Mouse (Mus musculus): ENCODE data around the gene Ndufaf8. TPM values are rescaled to one million over a fixed set of nuclear protein-coding genes. Genes with fewer than 3 reads are reported as not detected.

Gene Ndufaf8
- total and polyA plus RNA-seq, 3 experiments = 10.4 to 60.0 (median 15.1) TPM

DNA sequence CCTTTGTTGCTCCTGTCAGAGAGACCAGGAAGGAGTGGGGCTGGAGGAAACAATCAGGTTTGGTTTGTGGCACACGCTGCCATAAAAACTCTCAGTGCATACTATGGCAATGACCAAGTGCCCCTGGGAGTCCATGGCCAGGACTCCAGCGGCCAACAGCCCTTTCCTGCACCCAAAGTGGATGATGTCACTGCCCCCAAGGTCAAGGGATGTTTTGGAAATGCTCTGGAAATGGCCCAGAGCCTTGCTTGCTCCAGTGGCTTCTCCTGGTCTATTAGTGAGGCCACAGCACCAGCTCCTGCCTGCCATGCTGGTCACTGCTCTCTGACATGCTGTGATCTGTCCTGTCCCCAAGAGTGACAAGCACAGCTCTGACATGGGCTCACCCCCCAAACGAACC, 22.5 kb upstream of the Ndufaf8 start:
- Histone ChIP-seq H3K4me1 (ENCODE audit: insufficient read depth, low read depth, low read length) (no peaks in the 10 kb centered on the region), H3K9me3 (replicated peaks) (peaks cover 3% of the 10 kb centered on the region; the same call in 1 of the 2 replicates), H3K36me3 (replicated peaks) (peaks cover 95% of the 10 kb centered on the region), H3K27me3 (ENCODE audit: insufficient read depth, low read length) (no peaks in the 10 kb centered on the region), H3K4me3 (ENCODE audit: low read depth, low read length) (no peak overlapping the region)
- no peak for TF ChIP-seq POLR2AphosphoS5 (IDR thresholded peaks at IDR 0.05; ENCODE audit: insufficient replicate concordance, low read depth, low read length)
- TF ChIP-seq GATA1 (IDR thresholded peaks at IDR 0.05; ENCODE audit: borderline replicate concordance, low read length) = no peak
- no peak for TF ChIP-seq GATA2 (IDR thresholded peaks at IDR 0.05; ENCODE audit: borderline replicate concordance, low read depth, low read length)
- TF ChIP-seq TAL1 (conservative IDR thresholded peaks at IDR 0.05; ENCODE audit: low read depth, low read length) = no peak
- no peak for TF ChIP-seq CTCF (IDR thresholded peaks at IDR 0.05; ENCODE audit: low read depth, low read length)
- DNase-seq (ENCODE audit: low spot score) = no peak
- no peak for ATAC-seq (ENCODE audit: extremely low read depth, insufficient number of reproducible peaks, low FRiP score, poor library complexity, severe bottlenecking)

DNA sequence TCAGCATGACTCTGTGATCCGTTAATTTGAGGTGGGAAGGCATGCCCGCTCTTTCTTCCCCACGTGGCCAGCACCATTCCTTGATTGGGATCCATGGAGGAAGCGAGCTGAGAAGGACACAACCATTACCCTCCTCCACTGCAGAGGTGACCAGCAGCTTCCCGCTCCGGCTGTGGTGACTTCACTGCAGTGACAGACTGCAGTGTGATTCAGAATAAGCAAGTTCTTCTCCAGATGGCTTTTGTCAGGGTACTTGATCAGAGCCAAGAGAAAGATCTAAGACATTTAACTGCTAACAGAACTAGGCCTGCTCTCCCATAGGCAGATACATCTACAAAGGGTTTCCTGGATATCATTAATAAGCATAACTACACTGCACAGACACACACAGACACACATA, 18.4 kb upstream of the Ndufaf8 start:
- Histone ChIP-seq H3K9me3 (replicated peaks) (peaks cover 3% of the 10 kb centered on the region; the same call in 1 of the 2 replicates), H3K4me1 (ENCODE audit: insufficient read depth, low read depth, low read length) (peaks cover 4% of the 10 kb centered on the region), H3K36me3 (replicated peaks) (peaks cover 86% of the 10 kb centered on the region), H3K27me3 (ENCODE audit: insufficient read depth, low read length) (no peaks in the 10 kb centered on the region), H3K4me3 (ENCODE audit: low read depth, low read length) (no peak overlapping the region)
- TF ChIP-seq TAL1 (conservative IDR thresholded peaks at IDR 0.05; ENCODE audit: low read depth, low read length) (no peak), GATA2 (IDR thresholded peaks at IDR 0.05; ENCODE audit: borderline replicate concordance, low read depth, low read length) (no peak)
- no peak for ATAC-seq (ENCODE audit: extremely low read depth, insufficient number of reproducible peaks, low FRiP score, poor library complexity, severe bottlenecking)
- no peak for DNase-seq (ENCODE audit: low spot score)

GRCm38 (mm10) chr11:120085891-120086627, 12.7 kb upstream of the Ndufaf8 start:
- Histone ChIP-seq H3K4me3 (ENCODE audit: low read depth, low read length) (peak overlapping the region; percentile 94), H3K36me3 (replicated peaks) (peaks cover 47% of the 10 kb centered on the region), H3K9me3 (replicated peaks) (no peaks in the 10 kb centered on the region), H3K4me1 (ENCODE audit: insufficient read depth, low read depth, low read length) (peaks cover 29% of the 10 kb centered on the region), H3K27me3 (ENCODE audit: insufficient read depth, low read length) (no peaks in the 10 kb centered on the region)
- no peak for TF ChIP-seq POLR2AphosphoS5 (IDR thresholded peaks at IDR 0.05; ENCODE audit: insufficient replicate concordance, low read depth, low read length)
- no peak for TF ChIP-seq CTCF (IDR thresholded peaks at IDR 0.05; ENCODE audit: low read depth, low read length)
- TF ChIP-seq TAL1 (conservative IDR thresholded peaks at IDR 0.05; ENCODE audit: low read depth, low read length) = no peak
- TF ChIP-seq GATA1 (IDR thresholded peaks at IDR 0.05; ENCODE audit: borderline replicate concordance, low read length) = no peak
- TF ChIP-seq GATA2 (IDR thresholded peaks at IDR 0.05; ENCODE audit: borderline replicate concordance, low read depth, low read length) = no peak
- peak; percentile 63 for DNase-seq (ENCODE audit: low spot score)
- ATAC-seq (ENCODE audit: extremely low read depth, insufficient number of reproducible peaks, low FRiP score, poor library complexity, severe bottlenecking) = no peak

DNA sequence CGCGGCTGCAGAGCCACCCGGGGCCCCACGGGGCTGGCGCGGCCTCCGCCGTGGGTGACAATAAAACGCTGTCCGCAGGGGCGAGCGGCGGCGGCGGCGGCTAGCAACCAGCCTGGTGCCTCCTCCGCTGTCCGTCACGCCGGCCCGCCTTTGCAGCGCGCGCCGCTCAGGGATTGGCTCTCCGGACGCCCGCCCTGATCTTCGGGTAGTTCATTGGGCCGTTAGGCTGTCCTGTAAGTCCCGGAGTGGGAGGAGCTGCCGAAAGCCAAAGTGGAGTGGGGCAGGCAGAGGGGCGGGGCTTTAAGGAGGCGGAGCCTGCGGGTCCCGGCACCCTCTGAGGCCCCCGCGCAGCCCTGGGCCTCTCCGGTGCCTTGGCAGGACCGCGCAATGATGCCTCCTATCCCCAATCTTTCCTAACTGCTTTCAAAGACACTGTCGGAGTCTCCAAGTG, 12.0 kb upstream of the Ndufaf8 start, which contains the start of gene Cep131:
TSS of gene Cep131 (minus strand) at position 126 of the 451 bp plus-strand sequence.
- TF ChIP-seq POLR2AphosphoS5 (IDR thresholded peaks at IDR 0.05; ENCODE audit: insufficient replicate concordance, low read depth, low read length) = no peak
- no peak for TF ChIP-seq GATA2 (IDR thresholded peaks at IDR 0.05; ENCODE audit: borderline replicate concordance, low read depth, low read length)
- TF ChIP-seq GATA1 (IDR thresholded peaks at IDR 0.05; ENCODE audit: borderline replicate concordance, low read length) = no peak
- TF ChIP-seq TAL1 (conservative IDR thresholded peaks at IDR 0.05; ENCODE audit: low read depth, low read length) = no peak
- no peak for TF ChIP-seq CTCF (IDR thresholded peaks at IDR 0.05; ENCODE audit: low read depth, low read length)
- H3K36me3 ChIP-seq (replicated peaks) = peaks cover 47% of the 10 kb centered on the region
- ATAC-seq (ENCODE audit: extremely low read depth, insufficient number of reproducible peaks, low FRiP score, poor library complexity, severe bottlenecking) (peak; percentile 99), DNase-seq (ENCODE audit: low spot score) (peak; percentile 100)
- H3K4me1 ChIP-seq (ENCODE audit: insufficient read depth, low read depth, low read length) = peaks cover 29% of the 10 kb centered on the region
- peak within 1 kb of the TSS; percentile 94 for H3K4me3 ChIP-seq (ENCODE audit: low read depth, low read length)
- no peaks in the 10 kb centered on the region for H3K27me3 ChIP-seq (ENCODE audit: insufficient read depth, low read length)
- H3K9me3 ChIP-seq (replicated peaks) = no peaks in the 10 kb centered on the region

GRCm38 (mm10) chr11:120090661-120091060, 8.1 kb upstream of the Ndufaf8 start:
- DNase-seq (ENCODE audit: low spot score) (no peak), ATAC-seq (ENCODE audit: extremely low read depth, insufficient number of reproducible peaks, low FRiP score, poor library complexity, severe bottlenecking) (no peak)
- Histone ChIP-seq H3K27me3 (ENCODE audit: insufficient read depth, low read length) (no peaks in the 10 kb centered on the region), H3K4me3 (ENCODE audit: low read depth, low read length) (no peak overlapping the region), H3K4me1 (ENCODE audit: insufficient read depth, low read depth, low read length) (peaks cover 27% of the 10 kb centered on the region), H3K9me3 (replicated peaks) (no peaks in the 10 kb centered on the region), H3K36me3 (replicated peaks) (peaks cover 60% of the 10 kb centered on the region)
- TF ChIP-seq POLR2AphosphoS5 (IDR thresholded peaks at IDR 0.05; ENCODE audit: insufficient replicate concordance, low read depth, low read length) (no peak), CTCF (IDR thresholded peaks at IDR 0.05; ENCODE audit: low read depth, low read length) (no peak), TAL1 (conservative IDR thresholded peaks at IDR 0.05; ENCODE audit: low read depth, low read length) (no peak), GATA1 (IDR thresholded peaks at IDR 0.05; ENCODE audit: borderline replicate concordance, low read length) (no peak), GATA2 (IDR thresholded peaks at IDR 0.05; ENCODE audit: borderline replicate concordance, low read depth, low read length) (no peak)

- ATAC-seq (ENCODE audit: extremely low read depth, insufficient number of reproducible peaks, low FRiP score, poor library complexity, severe bottlenecking) = no peak
- Histone ChIP-seq H3K4me3 (ENCODE audit: low read depth, low read length) (no peak overlapping the region), H3K4me1 (ENCODE audit: insufficient read depth, low read depth, low read length) (peaks cover 35% of the 10 kb centered on the region), H3K9me3 (replicated peaks) (no peaks in the 10 kb centered on the region), H3K27me3 (ENCODE audit: insufficient read depth, low read length) (no peaks in the 10 kb centered on the region), H3K36me3 (replicated peaks) (peaks cover 79% of the 10 kb centered on the region)
- TF ChIP-seq GATA1 (IDR thresholded peaks at IDR 0.05; ENCODE audit: borderline replicate concordance, low read length) = no peak
- TF ChIP-seq CTCF (IDR thresholded peaks at IDR 0.05; ENCODE audit: low read depth, low read length) = no peak
- TF ChIP-seq GATA2 (IDR thresholded peaks at IDR 0.05; ENCODE audit: borderline replicate concordance, low read depth, low read length) = no peak
- TF ChIP-seq TAL1 (conservative IDR thresholded peaks at IDR 0.05; ENCODE audit: low read depth, low read length) = no peak
- no peak for TF ChIP-seq POLR2AphosphoS5 (IDR thresholded peaks at IDR 0.05; ENCODE audit: insufficient replicate concordance, low read depth, low read length)
- no peak for DNase-seq (ENCODE audit: low spot score)
Measured at GRCm38 (mm10) chr11:120092817-120093591, 5.7 kb upstream of the Ndufaf8 start.
